Mouse (Mus musculus) kidney, postnatal 0 days (tissue): ENCODE measurements around the gene Arhgef3. TPM values are rescaled to one million over a fixed set of nuclear protein-coding genes. Genes with fewer than 3 reads are reported as not detected.

ENCODE experiments used
- ATAC-seq: fragments of 200-750 bp; cut with Nextera tagmentation; replicated peaks from 2 replicates; pipeline ENCODE4 v1.8.0; 2017; ENCODE audit warnings: low read depth, moderate number of reproducible peaks, moderate TSS enrichment, moderate library complexity; ENCODE audit not compliant: low FRiP score
- DNase-seq: peaks from one replicate; pipeline ENCODE4 v3.0.0-alpha.2; 2016; ENCODE audit warnings: low spot score
- H3K27ac ChIP-seq: fragments of 300-500 bp; sonication (generic); 2 replicates; pipeline ENCODE4 v1.5.1; 2014; ENCODE audit warnings: mild to moderate bottlenecking
- H3K27me3 ChIP-seq: fragments of 300-500 bp; sonication (generic); 2 replicates; pipeline ENCODE4 v1.6.1; 2014; ENCODE audit warnings: low read length, mixed read lengths; ENCODE audit not compliant: insufficient read depth
- H3K36me3 ChIP-seq: fragments of 300-500 bp; sonication (generic); 2 replicates; pipeline ENCODE4 v1.6.1; 2014; ENCODE audit warnings: low read length, mixed read lengths; ENCODE audit not compliant: insufficient read depth
- H3K4me1 ChIP-seq: fragments of 300-500 bp; sonication (generic); replicated peaks from 2 replicates; pipeline ENCODE4 v1.6.1; 2014; ENCODE audit warnings: antibody characterized with exemption, low read length, mixed read lengths; ENCODE audit not compliant: insufficient read depth
- H3K4me2 ChIP-seq: fragments of 300-500 bp; sonication (generic); 2 replicates; pipeline ENCODE4 v1.6.1; 2014; ENCODE audit warnings: mild to moderate bottlenecking, low read length, moderate library complexity, mixed read lengths
- H3K4me3 ChIP-seq: fragments of 300-500 bp; sonication (generic); replicated peaks from 2 replicates; pipeline ENCODE4 v1.5.1; 2014; ENCODE audit warnings: low read depth, low read length
- H3K9ac ChIP-seq: fragments of 300-500 bp; sonication (generic); 2 replicates; pipeline ENCODE4 v1.6.1; 2014; ENCODE audit warnings: low read depth, low read length
- H3K9me3 ChIP-seq: fragments of 300-500 bp; sonication (generic); replicated peaks from 2 replicates; pipeline ENCODE4 v1.6.1; 2016; ENCODE audit warnings: low read length, inconsistent platforms, mixed read lengths
- CTCF ChIP-seq: IDR thresholded peaks from 2 replicates; pipeline ENCODE4 v1.5.1; 2016; ENCODE audit warnings: antibody characterized with exemption, low read depth, mild to moderate bottlenecking, moderate library complexity
- WGBS: fragments of 180-500 bp; shearing (Covaris S2); extraction: QIAGEN DNeasy Blood & Tissue Kit; methylation state at CpG from one replicate; pipeline ENCODE4 v1.1.7; 2014; 5-methylcytosine and 5-hydroxymethylcytosine counted together
- polyA plus RNA-seq: library from polyadenylated mRNA; unstranded; fragments of >200 nt; fragmentation: Nextera tagmentation; extraction: Ambion mirVana; gene quantifications from 2 replicates; pipeline ENCODE4 v1.2.1, GENCODE M21; 2015

The Arhgef3 gene
- polyA plus RNA-seq, 1 experiment from 2014 or later = 20.0 TPM

DNA sequence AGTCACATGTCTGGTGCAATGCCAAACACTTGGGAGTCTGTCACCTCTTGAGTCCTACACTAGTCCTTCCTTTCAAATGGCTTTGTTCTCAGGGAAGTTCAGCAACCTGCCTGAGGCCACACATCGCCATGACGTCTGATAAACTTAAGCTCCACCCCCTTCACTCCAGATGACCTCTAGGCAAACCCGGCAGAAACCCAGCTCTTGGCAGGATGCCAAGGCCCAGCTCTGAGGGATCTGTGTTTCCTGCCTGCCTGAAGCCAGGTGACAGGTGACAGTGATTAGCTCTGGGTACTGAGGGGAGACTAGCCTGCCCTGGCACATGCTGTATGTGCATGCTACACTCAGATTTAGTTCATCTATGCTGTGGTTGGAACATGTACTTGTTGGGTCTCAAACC, 42.7 kb upstream of the Arhgef3 start:
- no peak overlapping the region for H3K4me2 ChIP-seq
- H3K27me3 ChIP-seq = no peaks in the 10 kb centered on the region
- WGBS = 19% methylated on average over 3 of the region's 3 CpGs
- peaks cover 40% of the 10 kb centered on the region for H3K4me1 ChIP-seq
- no peak overlapping the region for H3K9ac ChIP-seq
- no peak for DNase-seq
- peak; percentile 47 for ATAC-seq
- no peaks in the 10 kb centered on the region for H3K9me3 ChIP-seq
- TF ChIP-seq CTCF = no peak
- no peaks in the 10 kb centered on the region for H3K36me3 ChIP-seq
- no peak overlapping the region; the same call in 1 of the 2 replicates for H3K27ac ChIP-seq
- H3K4me3 ChIP-seq = no peak overlapping the region

DNA sequence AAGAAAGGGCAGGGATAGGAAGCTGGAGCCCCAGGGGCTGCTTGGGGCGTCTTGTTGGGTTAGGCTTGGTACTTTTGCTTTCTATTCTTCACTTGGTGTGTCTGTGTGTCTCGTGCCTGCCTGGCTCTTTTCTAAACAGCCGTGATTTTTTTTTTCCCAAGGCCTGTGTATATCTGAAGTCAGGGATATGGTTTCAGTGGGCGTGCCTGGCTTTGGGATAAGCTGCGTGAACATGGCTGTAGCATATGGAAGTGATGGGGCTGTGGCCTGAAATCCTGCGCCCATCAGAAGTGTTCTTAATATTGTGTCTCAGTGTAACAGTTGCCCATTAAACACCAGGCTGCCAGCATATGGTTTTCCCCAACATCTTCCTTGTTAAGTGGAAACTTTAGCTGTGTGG, 39.6 kb upstream of the Arhgef3 start:
- 54% methylated on average over 6 of the region's 6 CpGs for WGBS
- H3K27me3 ChIP-seq = no peaks in the 10 kb centered on the region
- no peak overlapping the region for H3K9ac ChIP-seq
- no peak overlapping the region for H3K4me2 ChIP-seq
- DNase-seq (no peak), ATAC-seq (no peak)
- H3K36me3 ChIP-seq = no peaks in the 10 kb centered on the region
- peaks cover 33% of the 10 kb centered on the region; the same call in 1 of the 2 replicates for H3K4me1 ChIP-seq
- H3K27ac ChIP-seq = no peak overlapping the region
- no peak overlapping the region for H3K4me3 ChIP-seq
- H3K9me3 ChIP-seq = no peaks in the 10 kb centered on the region
- no peak for TF ChIP-seq CTCF

DNA sequence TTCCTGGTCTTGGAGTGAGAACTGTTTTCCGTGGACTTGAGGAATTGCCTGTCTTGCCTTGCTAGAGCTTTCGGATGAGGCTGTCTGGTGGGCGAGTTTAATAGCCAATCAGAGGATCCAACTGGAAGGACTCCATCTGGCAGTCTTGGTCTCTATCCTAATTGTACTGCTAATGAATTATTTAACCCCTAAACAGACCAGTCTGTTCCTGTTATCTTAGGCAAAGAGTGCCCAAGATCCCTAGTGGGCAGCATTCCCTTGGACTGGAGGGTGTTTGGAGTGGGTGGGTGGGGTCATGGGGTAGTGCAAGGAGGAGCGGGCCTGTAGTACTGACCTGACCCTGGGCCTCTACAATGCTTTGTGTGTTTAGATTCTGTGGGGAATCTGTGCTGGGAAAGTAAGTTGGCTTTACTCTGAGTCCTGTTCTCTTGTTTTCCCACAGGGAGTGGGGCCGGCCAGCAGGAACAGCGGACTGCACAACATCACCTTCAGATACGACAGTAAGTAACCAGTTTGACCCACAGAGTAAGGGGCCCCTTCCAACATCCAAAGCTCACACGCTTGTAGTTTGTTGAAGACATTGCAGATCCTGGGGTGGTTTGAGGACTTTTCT, 38.7 kb upstream of the Arhgef3 start:
- no peaks in the 10 kb centered on the region for H3K36me3 ChIP-seq
- H3K4me3 ChIP-seq = no peak overlapping the region
- peak overlapping the region; percentile 25; the same call in 1 of the 2 replicates for H3K27ac ChIP-seq
- 61% methylated on average over 8 of the region's 8 CpGs for WGBS
- no peaks in the 10 kb centered on the region for H3K9me3 ChIP-seq
- TF ChIP-seq CTCF = no peak
- no peak for DNase-seq
- no peak for ATAC-seq
- H3K27me3 ChIP-seq = no peaks in the 10 kb centered on the region
- no peak overlapping the region for H3K9ac ChIP-seq
- no peak overlapping the region for H3K4me2 ChIP-seq
- peaks cover 28% of the 10 kb centered on the region; the same call in 1 of the 2 replicates for H3K4me1 ChIP-seq

DNA sequence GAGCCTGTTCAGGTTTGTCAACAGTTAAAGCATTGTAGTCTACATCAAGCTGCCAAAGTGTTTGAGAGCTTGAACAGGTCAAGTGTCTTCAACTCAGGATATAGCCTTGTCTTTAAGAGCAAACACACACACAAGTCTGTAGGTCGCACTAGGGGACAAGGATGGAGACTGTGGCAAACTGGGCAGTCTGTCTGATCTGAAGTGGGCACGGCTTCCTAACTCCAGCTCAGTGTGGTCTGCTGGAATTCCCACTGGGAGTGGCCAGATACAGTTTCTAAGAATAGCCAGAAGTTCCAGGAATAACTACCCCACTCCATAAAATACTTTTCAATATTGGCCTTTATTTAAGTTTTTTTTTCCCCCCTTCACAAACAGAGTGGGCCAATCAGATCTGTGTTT, 38.2 kb upstream of the Arhgef3 start:
- Histone ChIP-seq H3K4me1 (0 out of 2 replicates have a peak, but pooled peaks cover 27% of the 10 kb centered on the region), H3K9me3 (no peaks in the 10 kb centered on the region), H3K36me3 (no peaks in the 10 kb centered on the region), H3K27ac (peak overlapping the region; percentile 25; the same call in 1 of the 2 replicates), H3K27me3 (no peaks in the 10 kb centered on the region), H3K4me3 (no peak overlapping the region), H3K4me2 (no peak overlapping the region), H3K9ac (no peak overlapping the region)
- WGBS = 62% methylated on average over 2 of the region's 2 CpGs
- ATAC-seq (no peak), DNase-seq (no peak)
- TF ChIP-seq CTCF = no peak

DNA sequence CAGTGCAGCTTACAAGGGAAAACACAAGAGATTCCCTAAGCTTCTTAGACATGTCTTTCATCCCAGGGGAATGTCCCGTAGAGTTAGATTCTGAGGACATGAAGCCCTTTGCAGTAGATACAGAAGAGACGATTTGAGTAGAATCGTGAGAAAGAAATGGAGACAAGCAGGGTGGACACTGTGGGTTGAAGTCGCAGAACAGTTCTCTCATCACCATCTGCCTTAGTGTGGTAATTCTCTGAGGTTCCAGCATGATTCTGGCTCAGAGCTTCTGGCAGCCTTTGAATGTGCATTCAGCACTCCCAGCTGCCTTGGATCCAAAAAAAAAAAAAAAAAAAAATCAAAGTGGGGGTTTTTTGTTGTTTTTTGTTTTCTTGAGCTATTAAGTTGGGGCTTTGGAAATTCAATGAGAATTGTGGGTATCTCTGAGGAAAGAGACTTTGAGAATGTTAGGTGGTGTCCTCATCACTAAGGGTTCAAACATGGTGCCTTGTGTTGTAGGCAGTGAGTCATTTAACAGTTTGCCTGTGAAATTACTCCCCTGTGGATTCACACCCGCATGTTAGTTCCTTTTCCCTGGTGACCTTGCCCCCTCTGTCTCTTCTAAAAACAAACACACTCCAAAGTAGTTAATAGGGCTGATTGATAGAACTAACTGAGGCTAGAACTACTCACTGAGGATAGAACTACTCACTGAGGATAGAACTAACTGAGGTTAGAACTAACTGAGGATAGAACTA, 33.0 kb upstream of the Arhgef3 start:
- ATAC-seq (no peak), DNase-seq (no peak)
- no peak overlapping the region for H3K4me2 ChIP-seq
- no peaks in the 10 kb centered on the region for H3K27me3 ChIP-seq
- no peak for TF ChIP-seq CTCF
- H3K9ac ChIP-seq = no peak overlapping the region
- no peak overlapping the region for H3K27ac ChIP-seq
- no peaks in the 10 kb centered on the region for H3K36me3 ChIP-seq
- 49% methylated on average over 5 of the region's 5 CpGs for WGBS
- H3K4me1 ChIP-seq = 0 out of 2 replicates have a peak, but pooled peaks cover 4% of the 10 kb centered on the region
- no peak overlapping the region for H3K4me3 ChIP-seq
- H3K9me3 ChIP-seq = no peaks in the 10 kb centered on the region

DNA sequence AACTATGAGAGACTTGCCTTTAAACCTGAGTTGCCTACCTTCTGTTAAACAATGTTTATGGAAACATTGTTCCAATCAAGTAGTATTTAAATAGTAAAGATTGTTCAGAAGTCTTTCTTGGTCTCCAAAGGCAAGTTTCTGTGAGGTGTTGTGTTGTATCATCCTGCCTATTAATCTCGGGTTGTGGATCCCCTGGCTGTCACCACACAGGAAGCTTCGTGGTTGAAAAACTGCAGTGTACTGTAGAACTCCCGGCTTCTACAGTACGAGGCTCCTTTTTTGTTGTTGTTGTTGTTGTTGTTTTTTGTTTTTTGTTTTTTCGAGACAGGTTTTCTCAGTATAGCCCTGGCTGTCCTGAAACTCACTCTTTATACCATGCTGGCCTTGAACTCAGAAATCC, 29.2 kb upstream of the Arhgef3 start:
- WGBS = 66% methylated on average over 5 of the region's 5 CpGs
- no peak for ATAC-seq
- no peaks in the 10 kb centered on the region for H3K36me3 ChIP-seq

More for the DNA sequence above, 29.2 kb upstream of the Arhgef3 start:
- no peaks in the 10 kb centered on the region for H3K27me3 ChIP-seq
- H3K9ac ChIP-seq = no peak overlapping the region
- H3K4me2 ChIP-seq = no peak overlapping the region
- TF ChIP-seq CTCF = no peak
- H3K4me3 ChIP-seq = no peak overlapping the region
- H3K4me1 ChIP-seq = 0 out of 2 replicates have a peak, but pooled peaks cover 3% of the 10 kb centered on the region
- H3K27ac ChIP-seq = no peak overlapping the region
- DNase-seq = no peak
- no peaks in the 10 kb centered on the region for H3K9me3 ChIP-seq
